Mouse (Mus musculus) G1E (cell line): ENCODE results near the gene Iba57. TPM values are rescaled to one million over a fixed set of nuclear protein-coding genes. Genes with fewer than 3 reads are reported as not detected.

ENCODE experiments used
- ATAC-seq: 2 replicates; pipeline ENCODE4 v1.8.0; 2016; ENCODE audit warnings: mild to moderate bottlenecking; ENCODE audit not compliant: insufficient number of reproducible peaks, poor library complexity, low FRiP score, severe bottlenecking; ENCODE audit errors: extremely low read depth
- DNase-seq: peaks from one replicate; pipeline ENCODE4 v3.0.0; 2012; ENCODE audit warnings: low spot score
- H3K27me3 ChIP-seq: 2 replicates; pipeline ENCODE4 v1.6.1; 2012; ENCODE audit warnings: mild to moderate bottlenecking, low read length, inconsistent platforms; ENCODE audit not compliant: insufficient read depth
- H3K36me3 ChIP-seq: replicated peaks from 2 replicates; pipeline ENCODE3; 2012; ENCODE audit warnings: mild to moderate bottlenecking, inconsistent platforms
- H3K4me1 ChIP-seq: 2 replicates; pipeline ENCODE4 v1.6.1; 2012; ENCODE audit warnings: low read depth, low read length, inconsistent platforms, mixed read lengths; ENCODE audit not compliant: insufficient read depth
- H3K4me3 ChIP-seq: 2 replicates; pipeline ENCODE4 v1.5.1; 2012; ENCODE audit warnings: low read depth, mild to moderate bottlenecking, inconsistent platforms, low read length, moderate library complexity, mixed read lengths
- H3K9me3 ChIP-seq: replicated peaks from 2 replicates; pipeline ENCODE4 v1.6.1; 2012; ENCODE audit warnings: inconsistent platforms
- CTCF ChIP-seq: IDR thresholded peaks from 2 replicates; pipeline ENCODE4 v1.5.1; 2012; ENCODE audit warnings: low read depth, low read length, inconsistent platforms, mixed read lengths
- GATA1 ChIP-seq: IDR thresholded peaks from 2 replicates; pipeline ENCODE4 v1.6.1; 2012; ENCODE audit warnings: borderline replicate concordance, low read length, inconsistent platforms, mixed read lengths
- GATA2 ChIP-seq: IDR thresholded peaks from 2 replicates; pipeline ENCODE4 v1.6.1; 2012; ENCODE audit warnings: low read depth, low read length, inconsistent platforms, borderline replicate concordance
- POLR2AphosphoS5 ChIP-seq: IDR thresholded peaks from 2 replicates; pipeline ENCODE4 v1.6.1; 2012; ENCODE audit warnings: low read depth, low read length, inconsistent platforms; ENCODE audit not compliant: insufficient replicate concordance
- TAL1 ChIP-seq: conservative IDR thresholded peaks from 2 replicates; pipeline ENCODE4 v1.6.1; 2012; ENCODE audit warnings: low read depth, low read length, inconsistent platforms, mixed read lengths
- polyA plus RNA-seq: library from polyadenylated mRNA; stranded (reverse); fragments of >175 nt; gene quantifications from 2 replicates; pipeline ENCODE4 v1.2.3, GENCODE M21; 2012
- total RNA-seq, 2 experiments: library from RNA; stranded (forward) in 1 of 2; stranded (reverse) in 1 of 2; fragments of 200-1000 nt in 1 of 2; fragments of >200 nt in 1 of 2; fragmentation: Nextera tagmentation in 1 of 2; gene quantifications; 2 replicates each; pipeline ENCODE4 v1.2.3; 2014 to 2017

Iba57 gene
- total and polyA plus RNA-seq, 3 experiments, result 4.9 to 10.5 (median 8.6) TPM

GRCm38 (mm10) chr11:59209003-59209441 is 45.5 kb upstream of the Iba57 start:
- H3K4me3 ChIP-seq, result peak overlapping the region; percentile 100
- H3K36me3 ChIP-seq, result peaks cover 79% of the 10 kb centered on the region
- H3K4me1 ChIP-seq, result peaks cover 57% of the 10 kb centered on the region
- DNase-seq, result peak; percentile 78
- ATAC-seq, result peak; percentile 50; the same call in 1 of the 2 replicates
- TF ChIP-seq GATA2 (no peak), TAL1 (no peak), CTCF (peak; percentile 41), POLR2AphosphoS5 (no peak), GATA1 (no peak)
- H3K9me3 ChIP-seq, result no peaks in the 10 kb centered on the region
- H3K27me3 ChIP-seq, result no peaks in the 10 kb centered on the region

GRCm38 (mm10) chr11:59208153-59208831 is 44.8 kb upstream of the Iba57 start, which contains the start of gene 2310033P09Rik:
Gene 2310033P09Rik (plus strand): TSS chr11:59208321.
- TF ChIP-seq TAL1 (no peak), CTCF (no peak), GATA1 (no peak), POLR2AphosphoS5 (peak; percentile 84; the same call in 1 of the 2 replicates), GATA2 (no peak)
- ATAC-seq (peak; percentile 12; the same call in 1 of the 2 replicates), DNase-seq (peak; percentile 78)
- Histone ChIP-seq H3K9me3 (no peaks in the 10 kb centered on the region), H3K36me3 (peaks cover 75% of the 10 kb centered on the region), H3K4me3 (peak within 1 kb of the TSS; percentile 100), H3K27me3 (no peaks in the 10 kb centered on the region), H3K4me1 (peaks cover 51% of the 10 kb centered on the region)

GRCm38 (mm10) chr11:59202081-59202995 is 38.8 kb upstream of the Iba57 start, which contains the start of gene Mrpl55:
Gene Mrpl55 (plus strand): TSS chr11:59202486.
- DNase-seq (peak; percentile 82), ATAC-seq (peak; percentile 63)
- peak within 1 kb of the TSS; percentile 80 for H3K4me3 ChIP-seq
- peaks cover 57% of the 10 kb centered on the region for H3K36me3 ChIP-seq
- H3K27me3 ChIP-seq, result no peaks in the 10 kb centered on the region
- peaks cover 18% of the 10 kb centered on the region for H3K4me1 ChIP-seq
- H3K9me3 ChIP-seq, result no peaks in the 10 kb centered on the region
- no peak for TF ChIP-seq GATA1
- no peak for TF ChIP-seq POLR2AphosphoS5
- TF ChIP-seq TAL1, result no peak
- no peak for TF ChIP-seq CTCF
- TF ChIP-seq GATA2, result no peak

DNA sequence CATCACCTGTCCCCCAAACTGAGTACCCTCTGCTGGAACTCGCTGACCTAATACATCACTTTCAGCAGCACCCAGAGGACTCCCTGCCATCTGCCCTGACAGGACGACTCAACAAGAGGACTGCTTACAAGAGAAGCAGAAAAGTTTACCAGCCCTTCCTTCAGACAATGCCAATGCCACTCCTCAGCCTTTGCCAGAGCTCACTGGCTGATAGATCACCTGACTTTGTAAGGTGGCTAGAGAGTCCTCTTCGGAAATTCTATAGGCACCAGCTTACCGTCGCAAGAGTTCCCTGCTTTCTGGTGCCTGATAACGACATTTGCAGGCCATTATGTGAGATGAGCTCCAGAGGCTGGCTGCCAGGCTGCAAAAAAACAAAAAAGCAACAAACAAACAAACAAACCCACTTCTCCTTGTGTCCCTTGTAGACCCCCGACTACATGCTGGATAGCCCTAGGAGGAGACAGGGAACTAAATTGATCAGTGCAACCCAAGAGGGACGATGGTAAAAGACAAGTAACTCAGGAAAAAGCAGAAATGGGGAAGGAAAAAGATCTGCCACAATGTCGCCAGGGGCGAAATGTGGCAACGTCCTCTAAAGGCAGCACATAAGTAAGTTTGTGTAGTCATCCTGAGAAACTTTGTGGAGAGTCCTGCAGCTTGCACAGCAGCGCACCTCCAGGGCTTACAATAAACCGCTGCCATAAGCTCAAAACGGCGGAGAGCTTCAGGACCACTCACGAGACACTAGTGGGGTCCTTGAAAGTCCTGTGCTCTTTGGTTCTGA is 37.9 kb upstream of the Iba57 start:
- DNase-seq, result peak; percentile 43
- no peak for TF ChIP-seq GATA2
- TF ChIP-seq POLR2AphosphoS5, result no peak
- TF ChIP-seq TAL1, result no peak
- TF ChIP-seq CTCF, result no peak
- no peak for TF ChIP-seq GATA1
- H3K36me3 ChIP-seq, result peaks cover 49% of the 10 kb centered on the region
- H3K27me3 ChIP-seq, result no peaks in the 10 kb centered on the region
- no peaks in the 10 kb centered on the region for H3K9me3 ChIP-seq
- H3K4me1 ChIP-seq, result peaks cover 18% of the 10 kb centered on the region
- 0 out of 2 replicates have a peak, but pooled peaks have one; percentile 45 for ATAC-seq
- peak overlapping the region; percentile 80 for H3K4me3 ChIP-seq

DNA sequence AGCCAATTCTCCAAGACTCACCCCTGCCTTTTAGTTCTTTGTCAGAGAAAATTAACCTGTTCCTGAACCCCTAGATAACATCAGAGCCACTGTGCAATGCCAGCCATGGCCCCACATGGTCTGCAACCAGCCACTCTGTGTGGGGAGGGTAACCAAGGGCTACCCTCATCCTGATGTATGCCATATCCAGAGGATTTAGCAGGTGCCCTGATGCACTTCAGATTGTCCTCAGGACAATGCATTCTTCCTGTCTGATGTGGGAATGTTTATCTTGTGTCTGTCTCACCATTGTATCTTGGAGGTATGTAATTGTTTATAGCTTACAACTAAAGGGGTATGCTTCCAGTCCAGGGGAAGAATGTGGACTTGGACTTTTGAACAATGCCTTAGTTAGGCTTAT is 32.7 kb upstream of the Iba57 start:
- TF ChIP-seq CTCF (no peak), GATA1 (no peak), GATA2 (no peak), TAL1 (no peak), POLR2AphosphoS5 (no peak)

DNA sequence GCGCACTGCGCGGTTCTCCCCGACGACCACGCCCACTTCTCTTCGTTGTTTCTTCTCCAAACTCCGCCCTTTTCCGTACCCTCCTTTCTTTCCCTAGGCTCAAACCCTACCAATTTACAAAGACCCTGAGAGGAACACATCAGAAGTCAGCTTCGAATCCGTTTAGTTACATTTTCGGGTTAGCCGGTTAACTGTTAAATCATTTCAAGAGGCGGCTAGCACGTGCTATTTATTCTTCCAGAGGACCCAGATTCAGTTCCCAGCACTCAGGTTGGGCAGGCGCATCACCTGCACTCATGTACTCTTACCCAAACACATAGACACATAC is 28.5 kb upstream of the Iba57 start, which contains the start of gene Guk1:
Guk1 (minus strand) TSS at position 154 of the 328 bp plus-strand sequence.
- DNase-seq, result no peak
- H3K36me3 ChIP-seq, result peaks cover 33% of the 10 kb centered on the region
- H3K4me1 ChIP-seq, result peaks cover 36% of the 10 kb centered on the region
- no peaks in the 10 kb centered on the region for H3K9me3 ChIP-seq
- TF ChIP-seq GATA1 (no peak), GATA2 (no peak)
- peak within 1 kb of the TSS; percentile 80 for H3K4me3 ChIP-seq
- peaks cover 3% of the 10 kb centered on the region for H3K27me3 ChIP-seq
- ATAC-seq, result no peak

More for the DNA sequence above, 32.7 kb upstream of the Iba57 start:
- Histone ChIP-seq H3K36me3 (peaks cover 22% of the 10 kb centered on the region), H3K4me1 (peaks cover 13% of the 10 kb centered on the region), H3K9me3 (no peaks in the 10 kb centered on the region), H3K27me3 (peaks cover 3% of the 10 kb centered on the region), H3K4me3 (no peak overlapping the region)
- DNase-seq (no peak), ATAC-seq (no peak)
